Mouse (Mus musculus): ENCODE results near the gene Plekhg6. TPM values are rescaled to one million over a fixed set of nuclear protein-coding genes. Genes with fewer than 3 reads are reported as not detected.

Gene Plekhg6
- polyA plus RNA-seq, 1 experiment from 2014 or later = 1.4 TPM

DNA sequence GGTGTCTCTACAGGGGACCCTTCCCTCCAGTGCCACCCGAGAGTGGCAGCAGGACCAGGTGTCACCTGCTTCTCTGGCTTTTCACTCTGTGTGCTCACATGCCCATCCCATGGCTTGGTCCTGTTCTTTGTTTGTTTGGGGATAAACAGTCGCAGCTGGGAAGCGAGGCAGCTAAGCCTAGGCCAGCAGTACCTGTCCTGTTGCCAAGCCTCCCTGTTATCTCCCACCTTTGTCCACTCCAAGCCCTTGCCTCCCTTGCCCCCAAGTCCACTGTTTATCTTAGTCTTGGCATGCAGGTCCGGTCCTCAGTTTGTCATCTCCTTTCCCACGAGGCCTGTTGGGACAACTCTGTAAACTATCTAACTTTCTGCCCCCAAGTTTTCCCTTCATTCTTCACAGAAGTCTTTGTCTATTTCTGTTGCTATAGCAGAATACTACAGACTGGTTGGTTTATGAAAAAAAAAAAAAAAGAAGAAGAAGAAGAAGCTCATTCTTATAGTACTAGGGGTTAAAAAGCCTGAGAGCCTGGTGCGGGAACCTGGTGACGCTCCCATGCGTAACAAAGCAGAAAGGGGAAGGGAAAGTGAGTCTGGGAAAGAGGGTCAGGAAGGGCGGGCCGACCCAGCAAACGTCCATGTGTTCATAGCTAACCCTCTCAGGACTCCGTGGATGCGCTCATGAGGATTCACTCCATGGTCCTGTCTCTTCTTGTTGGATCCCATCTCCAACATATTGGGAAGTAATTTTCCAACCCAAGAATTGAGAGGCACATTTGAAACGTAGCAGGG, 47.3 kb downstream of the Plekhg6 start:
- Histone ChIP-seq H3K36me3 (ENCODE audit: control insufficient read depth, insufficient read depth, low read length) (no peaks in the 10 kb centered on the region), H3K4me3 (ENCODE audit: low read depth, low read length) (no peak overlapping the region), H3K27me3 (replicated peaks; ENCODE audit: control insufficient read depth, insufficient read depth, low read length) (no peaks in the 10 kb centered on the region), H3K4me1 (ENCODE audit: control insufficient read depth, insufficient read depth, low read length) (peaks cover 16% of the 10 kb centered on the region), H3K27ac (replicated peaks; ENCODE audit: low read depth, low read length) (no peak overlapping the region), H3K9ac (ENCODE audit: low read depth, low read length) (no peak overlapping the region), H3K4me2 (ENCODE audit: low read depth, low read length) (no peak overlapping the region), H3K9me3 (ENCODE audit: control insufficient read depth, low read length) (no peaks in the 10 kb centered on the region)
- no peak for DNase-seq (ENCODE audit: low spot score)
- ATAC-seq (ENCODE audit: low read depth) = no peak
- 67% methylated on average over 14 of the region's 14 CpGs for WGBS

DNA sequence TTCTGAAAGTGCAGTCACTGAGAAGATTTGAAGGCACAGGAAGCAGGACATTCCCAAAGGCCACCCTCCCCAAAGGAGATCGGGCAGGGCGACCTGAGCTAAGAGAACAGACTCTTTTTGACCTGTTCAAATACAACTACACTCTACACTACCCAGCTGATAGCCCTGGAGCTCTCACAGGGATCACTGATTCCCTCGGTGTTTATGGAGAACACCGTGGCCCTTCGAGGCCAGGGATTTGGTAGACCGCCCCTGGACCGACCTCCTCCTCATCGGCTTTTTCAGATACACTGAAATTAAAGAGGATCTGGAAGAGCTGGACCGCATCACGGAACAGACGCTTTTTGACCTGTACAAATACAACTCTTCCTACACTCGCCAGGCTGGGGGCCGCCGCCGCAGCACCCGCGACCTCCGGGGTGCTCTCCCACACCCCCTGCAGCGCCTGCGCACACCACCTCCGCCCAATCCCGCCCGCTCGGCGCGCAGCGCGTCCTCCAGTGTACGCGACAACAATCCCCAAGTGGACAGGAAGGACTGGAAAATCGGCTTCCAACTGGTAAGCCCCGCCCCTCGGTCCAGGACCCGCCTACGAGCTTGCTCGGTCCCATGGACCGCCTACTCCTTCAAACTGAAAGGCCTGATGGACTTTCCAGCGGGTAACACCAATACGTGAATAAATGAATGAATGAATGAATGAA, 49.8 kb downstream of the Plekhg6 start:
- peak overlapping the region; percentile 17; the same call in 1 of the 2 replicates for H3K27ac ChIP-seq (replicated peaks; ENCODE audit: low read depth, low read length)
- H3K9me3 ChIP-seq (ENCODE audit: control insufficient read depth, low read length) = no peaks in the 10 kb centered on the region
- peak overlapping the region; percentile 49 for H3K4me3 ChIP-seq (ENCODE audit: low read depth, low read length)
- H3K4me1 ChIP-seq (ENCODE audit: control insufficient read depth, insufficient read depth, low read length) = peaks cover 16% of the 10 kb centered on the region
- under 1% methylated on average over 39 of the region's 39 CpGs for WGBS
- H3K27me3 ChIP-seq (replicated peaks; ENCODE audit: control insufficient read depth, insufficient read depth, low read length) = no peaks in the 10 kb centered on the region
- peak overlapping the region; percentile 77 for H3K4me2 ChIP-seq (ENCODE audit: low read depth, low read length)
- H3K9ac ChIP-seq (ENCODE audit: low read depth, low read length) = peak overlapping the region; percentile 63
- no peaks in the 10 kb centered on the region for H3K36me3 ChIP-seq (ENCODE audit: control insufficient read depth, insufficient read depth, low read length)
- ATAC-seq (ENCODE audit: low read depth) (peak; percentile 93), DNase-seq (ENCODE audit: low spot score) (peak; percentile 95)

DNA sequence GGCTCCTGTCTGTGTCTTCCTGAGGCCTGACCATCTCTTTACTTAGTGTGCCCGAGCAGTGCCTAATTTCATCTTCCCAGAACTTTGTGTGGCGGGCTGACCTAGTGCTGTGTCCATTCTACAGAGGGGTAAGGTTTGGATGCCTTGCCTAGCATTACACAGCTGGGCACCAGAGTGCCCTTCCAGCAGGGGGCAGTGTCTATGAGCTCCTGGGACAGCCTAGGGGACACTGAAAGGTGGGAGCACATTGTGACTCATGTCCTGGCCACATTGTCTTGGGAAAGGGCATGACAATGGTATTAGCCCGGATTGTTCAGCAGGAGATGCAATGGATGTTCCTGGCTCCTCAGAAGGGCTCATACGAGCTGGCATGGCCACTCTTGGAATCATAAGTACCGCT, 52.4 kb downstream of the Plekhg6 start:
- no peaks in the 10 kb centered on the region for H3K27me3 ChIP-seq (replicated peaks; ENCODE audit: control insufficient read depth, insufficient read depth, low read length)
- peaks cover 12% of the 10 kb centered on the region for H3K4me1 ChIP-seq (ENCODE audit: control insufficient read depth, insufficient read depth, low read length)
- DNase-seq (ENCODE audit: low spot score) (no peak), ATAC-seq (ENCODE audit: low read depth) (no peak)
- H3K27ac ChIP-seq (replicated peaks; ENCODE audit: low read depth, low read length) = no peak overlapping the region
- no peak overlapping the region for H3K9ac ChIP-seq (ENCODE audit: low read depth, low read length)
- no peak overlapping the region for H3K4me3 ChIP-seq (ENCODE audit: low read depth, low read length)
- no peaks in the 10 kb centered on the region for H3K36me3 ChIP-seq (ENCODE audit: control insufficient read depth, insufficient read depth, low read length)
- 81% methylated on average over 5 of the region's 5 CpGs for WGBS
- no peaks in the 10 kb centered on the region for H3K9me3 ChIP-seq (ENCODE audit: control insufficient read depth, low read length)
- H3K4me2 ChIP-seq (ENCODE audit: low read depth, low read length) = no peak overlapping the region

DNA sequence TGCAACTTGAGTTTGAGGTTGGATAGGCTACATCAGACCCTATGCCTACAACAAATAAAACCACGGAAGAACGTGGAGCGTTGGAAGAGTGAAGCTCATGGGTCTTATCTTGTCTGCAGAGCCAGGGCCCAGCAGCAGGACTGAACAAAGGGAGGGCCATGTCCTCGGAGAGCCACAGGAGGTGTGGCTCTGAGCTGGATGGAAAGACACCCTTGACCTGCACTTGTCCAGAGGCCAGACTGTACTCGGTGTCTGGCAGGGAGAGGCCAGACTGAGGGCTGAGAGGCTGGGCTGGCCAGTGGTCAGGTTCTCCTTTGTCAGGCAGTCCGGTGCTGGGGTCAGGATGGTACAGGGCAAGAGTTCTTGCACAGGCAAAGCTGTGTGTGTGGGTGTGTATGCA, 55.3 kb downstream of the Plekhg6 start:
- Histone ChIP-seq H3K27ac (replicated peaks; ENCODE audit: low read depth, low read length) (no peak overlapping the region), H3K9me3 (ENCODE audit: control insufficient read depth, low read length) (no peaks in the 10 kb centered on the region), H3K4me1 (ENCODE audit: control insufficient read depth, insufficient read depth, low read length) (peaks cover 8% of the 10 kb centered on the region), H3K27me3 (replicated peaks; ENCODE audit: control insufficient read depth, insufficient read depth, low read length) (peaks cover 26% of the 10 kb centered on the region), H3K4me3 (ENCODE audit: low read depth, low read length) (no peak overlapping the region), H3K4me2 (ENCODE audit: low read depth, low read length) (no peak overlapping the region), H3K9ac (ENCODE audit: low read depth, low read length) (no peak overlapping the region), H3K36me3 (ENCODE audit: control insufficient read depth, insufficient read depth, low read length) (no peaks in the 10 kb centered on the region)
- 67% methylated on average over 6 of the region's 6 CpGs for WGBS
- DNase-seq (ENCODE audit: low spot score) (no peak), ATAC-seq (ENCODE audit: low read depth) (no peak)

DNA sequence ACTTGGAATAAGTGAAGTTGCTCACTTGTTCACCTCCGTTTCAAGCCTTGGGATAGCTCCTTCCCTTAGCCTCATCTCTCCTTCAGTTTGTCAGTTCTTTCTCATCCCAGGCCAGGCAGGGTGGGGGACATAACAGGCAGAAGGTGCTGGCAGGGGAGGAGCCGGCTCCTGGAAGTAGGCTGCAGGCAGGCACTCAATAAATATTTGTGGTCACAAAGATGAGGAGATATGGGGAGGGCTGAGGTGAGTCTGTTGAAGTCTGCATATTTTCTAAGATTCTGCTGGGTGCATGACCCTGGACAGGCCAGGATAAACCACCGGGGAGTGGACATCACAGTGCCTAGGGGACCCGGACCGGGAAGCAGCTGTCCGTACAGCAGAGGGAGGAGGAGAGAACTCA, 57.0 kb downstream of the Plekhg6 start:
- Histone ChIP-seq H3K4me1 (ENCODE audit: control insufficient read depth, insufficient read depth, low read length) (no peaks in the 10 kb centered on the region), H3K9me3 (ENCODE audit: control insufficient read depth, low read length) (no peaks in the 10 kb centered on the region), H3K27me3 (replicated peaks; ENCODE audit: control insufficient read depth, insufficient read depth, low read length) (peaks cover 27% of the 10 kb centered on the region), H3K9ac (ENCODE audit: low read depth, low read length) (no peak overlapping the region), H3K36me3 (ENCODE audit: control insufficient read depth, insufficient read depth, low read length) (no peaks in the 10 kb centered on the region), H3K4me2 (ENCODE audit: low read depth, low read length) (no peak overlapping the region), H3K4me3 (ENCODE audit: low read depth, low read length) (no peak overlapping the region), H3K27ac (replicated peaks; ENCODE audit: low read depth, low read length) (no peak overlapping the region)
- DNase-seq (ENCODE audit: low spot score) = no peak
- no peak for ATAC-seq (ENCODE audit: low read depth)
- 62% methylated on average over 6 of the region's 6 CpGs for WGBS

DNA sequence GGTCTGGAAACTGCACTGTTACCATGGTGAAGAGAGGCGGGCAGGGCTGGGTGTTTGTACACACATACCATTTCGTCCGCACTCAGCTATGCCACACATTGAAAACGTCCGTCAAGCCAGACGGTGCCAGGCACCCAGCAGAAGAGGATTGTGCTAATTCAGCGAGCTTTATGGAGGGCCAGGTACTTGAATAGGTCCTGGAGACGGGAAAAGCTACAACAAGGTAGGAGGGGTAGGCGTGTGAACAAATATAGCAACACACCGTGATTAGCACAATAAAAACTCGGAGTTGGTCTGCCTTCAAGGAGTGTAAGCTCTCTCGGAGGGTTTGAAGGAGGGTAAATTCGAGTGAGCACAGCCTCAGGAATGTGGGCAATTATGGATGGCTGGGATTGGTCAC, 57.8 kb downstream of the Plekhg6 start:
- Histone ChIP-seq H3K4me3 (ENCODE audit: low read depth, low read length) (no peak overlapping the region), H3K36me3 (ENCODE audit: control insufficient read depth, insufficient read depth, low read length) (no peaks in the 10 kb centered on the region), H3K9ac (ENCODE audit: low read depth, low read length) (no peak overlapping the region), H3K4me1 (ENCODE audit: control insufficient read depth, insufficient read depth, low read length) (no peaks in the 10 kb centered on the region), H3K4me2 (ENCODE audit: low read depth, low read length) (no peak overlapping the region), H3K9me3 (ENCODE audit: control insufficient read depth, low read length) (no peaks in the 10 kb centered on the region), H3K27me3 (replicated peaks; ENCODE audit: control insufficient read depth, insufficient read depth, low read length) (peaks cover 27% of the 10 kb centered on the region), H3K27ac (replicated peaks; ENCODE audit: low read depth, low read length) (no peak overlapping the region)
- DNase-seq (ENCODE audit: low spot score) = no peak
- ATAC-seq (ENCODE audit: low read depth) = no peak
- 69% methylated on average over 13 of the region's 13 CpGs for WGBS

DNA sequence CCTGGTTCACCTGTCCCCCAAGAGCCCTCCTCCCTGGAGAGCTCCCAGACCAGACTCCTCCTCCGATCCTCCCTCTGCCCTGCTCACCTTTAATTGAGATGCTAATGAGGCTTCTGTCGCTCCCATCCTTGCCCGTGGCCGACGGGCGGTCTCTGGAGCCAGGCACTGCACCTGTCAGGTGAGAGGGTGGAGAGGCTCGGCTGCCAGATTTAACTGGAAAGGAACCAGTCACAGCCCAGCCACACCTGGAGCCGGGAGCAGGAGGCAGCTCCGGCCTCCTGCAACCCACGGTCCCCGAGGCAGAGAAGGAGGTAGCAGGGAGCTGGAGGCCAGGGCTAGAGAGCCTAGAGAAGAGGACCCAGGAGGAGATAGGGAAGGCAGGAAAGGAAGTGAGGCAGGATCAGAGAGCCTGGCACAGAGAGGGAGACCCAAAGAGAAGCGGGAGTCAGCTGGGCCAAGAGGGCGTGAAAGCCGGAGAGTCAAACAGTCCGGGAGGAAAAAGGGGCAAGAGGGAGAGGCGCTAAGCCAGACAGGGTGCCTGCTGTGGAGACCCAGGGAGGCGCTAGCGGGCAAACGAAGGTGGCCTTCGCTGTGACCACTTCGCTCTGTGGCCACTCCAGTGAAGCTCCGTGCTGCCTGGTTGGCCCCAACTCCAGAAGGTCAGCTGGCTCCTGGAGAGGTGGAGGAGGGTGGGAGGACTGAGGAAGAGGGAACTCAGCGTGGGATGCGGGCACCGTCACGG, 59.3 kb downstream of the Plekhg6 start:
- ATAC-seq (ENCODE audit: low read depth) = peak; percentile 62; the same call in 1 of the 2 replicates
- Histone ChIP-seq H3K9ac (ENCODE audit: low read depth, low read length) (no peak overlapping the region), H3K9me3 (ENCODE audit: control insufficient read depth, low read length) (no peaks in the 10 kb centered on the region), H3K4me1 (ENCODE audit: control insufficient read depth, insufficient read depth, low read length) (no peaks in the 10 kb centered on the region), H3K4me2 (ENCODE audit: low read depth, low read length) (peak overlapping the region; percentile 5; the same call in 1 of the 2 replicates), H3K27ac (replicated peaks; ENCODE audit: low read depth, low read length) (no peak overlapping the region), H3K27me3 (replicated peaks; ENCODE audit: control insufficient read depth, insufficient read depth, low read length) (peaks cover 27% of the 10 kb centered on the region), H3K4me3 (ENCODE audit: low read depth, low read length) (no peak overlapping the region), H3K36me3 (ENCODE audit: control insufficient read depth, insufficient read depth, low read length) (no peaks in the 10 kb centered on the region)
- WGBS = 6% methylated on average over 26 of the region's 26 CpGs
- peak; percentile 43 for DNase-seq (ENCODE audit: low spot score)

DNA sequence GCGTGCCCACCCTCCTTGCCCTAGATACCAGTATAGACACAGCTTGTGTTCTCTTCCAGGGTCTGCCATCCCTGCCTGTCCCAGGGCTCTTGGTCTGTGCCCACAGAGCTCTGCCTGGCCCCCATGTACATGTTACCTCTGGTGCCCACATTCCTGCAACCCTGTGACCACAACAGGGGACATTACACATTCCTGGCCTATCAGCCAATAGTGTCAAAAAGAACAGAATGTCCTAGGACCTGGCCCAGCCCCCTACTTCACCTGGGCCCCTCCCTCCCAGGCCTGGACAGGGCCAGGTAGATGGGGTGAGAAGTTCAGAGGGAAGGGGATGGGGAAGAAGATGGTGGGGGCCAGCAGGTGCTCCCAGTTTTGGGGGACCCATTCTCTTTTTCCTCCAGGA, 60.3 kb downstream of the Plekhg6 start, which contains the start of gene Scnn1a:
Scnn1a (plus strand) TSS at position 337 of the 400 bp plus-strand sequence.
- no peak within 1 kb of the TSS for H3K27ac ChIP-seq (replicated peaks; ENCODE audit: low read depth, low read length)
- H3K36me3 ChIP-seq (ENCODE audit: control insufficient read depth, insufficient read depth, low read length) = no peaks in the 10 kb centered on the region
- DNase-seq (ENCODE audit: low spot score) (no peak), ATAC-seq (ENCODE audit: low read depth) (no peak)
- 76% methylated on average over 1 of the region's 1 CpGs for WGBS
- H3K4me2 ChIP-seq (ENCODE audit: low read depth, low read length) = peak within 1 kb of the TSS; percentile 5; the same call in 1 of the 2 replicates
- no peak within 1 kb of the TSS for H3K9ac ChIP-seq (ENCODE audit: low read depth, low read length)
- no peak within 1 kb of the TSS for H3K4me3 ChIP-seq (ENCODE audit: low read depth, low read length)
- H3K27me3 ChIP-seq (replicated peaks; ENCODE audit: control insufficient read depth, insufficient read depth, low read length) = peaks cover 27% of the 10 kb centered on the region
- H3K4me1 ChIP-seq (ENCODE audit: control insufficient read depth, insufficient read depth, low read length) = no peaks in the 10 kb centered on the region
- no peaks in the 10 kb centered on the region for H3K9me3 ChIP-seq (ENCODE audit: control insufficient read depth, low read length)
